Mouse (Mus musculus) left cerebral cortex, postnatal 36 days (tissue): Measurements from ENCODE around the gene Gm4985. TPM values are rescaled to one million over a fixed set of nuclear protein-coding genes. Genes with fewer than 3 reads are reported as not detected.
"Not testable (repeated sequence)": the region's sequence is repeated elsewhere in the genome, so short reads cannot be mapped to it uniquely, and the experiment has no call there.

Experiments
- DNase-seq, 2 experiments: peaks; one replicate each; pipeline ENCODE4 v3.0.0; 2021 to 2022; ENCODE audit warnings: low spot score in 2 of 2, mixed read lengths in 1 of 2
- intact Hi-C: fragments of 180-260 bp; cut with DNase I; formaldehyde crosslinking; loops from one replicate; pipeline ENCODE4 v1.15.1; 2025
- microRNA-seq: library from miRNA; unstranded; fragments of <30 nt; microRNA quantifications from one replicate; pipeline ENCODE4 v1.2.0, GENCODE M21; 2022
- total RNA-seq, 2 experiments: library from RNA; stranded (reverse); gene quantifications; 2 replicates each; pipeline ENCODE4 v1.2.3; 2021

Gene Gm4985
- not detected for total RNA-seq

DNA sequence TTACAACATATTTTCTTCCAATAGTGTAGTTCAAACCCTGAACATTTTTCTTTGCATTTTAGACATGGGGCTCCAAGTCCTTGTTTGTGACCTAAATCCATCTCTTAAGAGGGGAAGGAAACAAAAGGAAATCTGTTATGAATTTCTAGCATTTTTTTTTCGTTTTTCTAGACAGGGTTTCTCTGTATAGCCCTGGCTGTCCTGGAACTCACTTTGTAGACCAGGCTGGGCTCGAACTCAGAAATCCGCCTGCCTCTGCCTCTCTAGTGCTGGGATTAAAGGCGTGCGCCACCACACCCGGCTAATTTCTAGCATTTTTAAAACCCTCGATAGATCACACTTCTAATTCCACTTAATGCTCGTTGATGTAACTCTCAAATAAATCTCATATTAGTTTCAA, at the start of gene Gm4985:
Gene Gm4985 (minus strand): TSS at position 101 of the 400 bp plus-strand sequence.
- DNase-seq = not testable (repeated sequence)

GRCm38 (mm10) chrX:23954161-23954560, 4.6 kb downstream of the Gm4985 start:
- intact Hi-C loops = no loop called here
- DNase-seq = no peak

More for the DNA sequence above, at the start of gene Gm4985:
- intact Hi-C loops = not testable (repeated sequence)

Small RNAs within 50 kb of the gene (microRNA-seq; reads per million reads assigned to microRNA genes)
- gene Gm25299 = not detected

Other genes with a start within 250 kb of the Gm4985 start
- gene Gm4907, start 76.4 kb downstream of the Gm4985 start, total RNA-seq = not detected